ENCODE assay signal across 8 mouse cellular contexts in the genomic region with DNA sequence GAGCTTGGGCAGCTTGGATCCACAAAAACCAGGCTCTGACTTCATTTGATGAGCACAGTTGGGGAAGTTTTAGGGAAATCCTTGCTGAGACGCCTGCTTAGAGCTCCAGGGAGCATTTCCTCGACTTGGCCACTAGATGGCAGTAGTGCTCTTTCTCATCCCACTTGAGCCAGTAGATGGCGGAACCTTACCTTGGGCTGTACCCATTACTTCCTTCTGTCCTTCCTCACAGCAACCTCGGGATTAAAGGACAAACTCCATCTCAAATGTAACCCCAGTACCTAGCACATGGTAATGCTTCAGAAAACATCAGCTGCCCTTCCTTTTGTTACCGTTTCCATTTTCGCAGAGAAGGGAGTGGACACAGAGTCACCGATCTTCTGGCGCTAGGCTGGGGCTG. TPM values are rescaled to one million over a fixed set of nuclear protein-coding genes. Genes with fewer than 3 reads are reported as not detected.
DNase-seq lines count a peak whose midpoint lies in the region; ATAC-seq and TF ChIP-seq lines count a peak whose summit lies in the region.

No protein-coding gene starts in this region.

- no peak overlapping the region for H3K9ac ChIP-seq in intestine, embryonic 16.5 days (ENCODE audit: low read depth, low read length)
- H3K9ac ChIP-seq in midbrain, embryonic 13.5 days (replicated peaks), result no peak overlapping the region
- no peak overlapping the region for H3K9ac ChIP-seq in stomach, embryonic 16.5 days (ENCODE audit: low read length)

- TF ChIP-seq CTCF in cerebellum, adult 2 months (IDR thresholded peaks at IDR 0.05; ENCODE audit: borderline replicate concordance, insufficient read depth, low read depth, low read length), result peak; percentile 95

- no peak for TF ChIP-seq POLR2A in cerebellum, adult 2 months (IDR thresholded peaks at IDR 0.05; ENCODE audit: borderline replicate concordance, insufficient read depth, low read length)

- DNase-seq in urinary bladder, postnatal 25 days (ENCODE audit: low spot score), result peak; percentile 26
- no peak for DNase-seq in urinary bladder, postnatal 4 days (ENCODE audit: low spot score in 2 of 2)
- peak; percentile 38 to 39 for DNase-seq in cerebellum, adult 2 months
- DNase-seq in forelimb bud, embryonic 11.5 days (ENCODE audit: low read depth, low spot score), result peak; percentile 79
- peak; percentile 37 to 42 for DNase-seq in left cerebral cortex, postnatal 36 days (ENCODE audit: low spot score in 2 of 2)

- no peaks in the 10 kb centered on the region for H3K27me3 ChIP-seq in cerebellum, adult 2 months (ENCODE audit: control insufficient read depth, insufficient read depth, low read length)
- no peaks in the 10 kb centered on the region for H3K27me3 ChIP-seq in intestine, embryonic 16.5 days (replicated peaks; ENCODE audit: control insufficient read depth, insufficient read depth, low read length)
- H3K27me3 ChIP-seq in midbrain, embryonic 13.5 days, result peaks cover 5% of the 10 kb centered on the region; the same call in 1 of the 2 replicates
- H3K27me3 ChIP-seq in stomach, embryonic 16.5 days (ENCODE audit: control insufficient read depth, insufficient read depth, low read length), result no peaks in the 10 kb centered on the region

- no peaks in the 10 kb centered on the region for H3K4me1 ChIP-seq in cerebellum, adult 2 months (ENCODE audit: control insufficient read depth, insufficient read depth, low read length)
- no peaks in the 10 kb centered on the region for H3K4me1 ChIP-seq in intestine, embryonic 16.5 days (ENCODE audit: control insufficient read depth, insufficient read depth, low read length)
- no peaks in the 10 kb centered on the region for H3K4me1 ChIP-seq in midbrain, embryonic 13.5 days (replicated peaks)
- H3K4me1 ChIP-seq in stomach, embryonic 16.5 days (ENCODE audit: control insufficient read depth, insufficient read depth, low read length), result no peaks in the 10 kb centered on the region

- no peak overlapping the region for H3K4me2 ChIP-seq in intestine, embryonic 16.5 days (ENCODE audit: low read depth, low read length)
- peak overlapping the region; percentile 15 for H3K4me2 ChIP-seq in midbrain, embryonic 13.5 days (replicated peaks)
- peak overlapping the region; percentile 16; the same call in 1 of the 2 replicates for H3K4me2 ChIP-seq in stomach, embryonic 16.5 days (ENCODE audit: low read depth, low read length)

- intact Hi-C loops in left cerebral cortex, postnatal 36 days (cut with DNase I), result loop anchor here (5.0 kb wide), 3 partner anchors 420 to 775 kb away; no protein-coding TSS in a partner anchor

- no peak overlapping the region for H3K4me3 ChIP-seq in cerebellum, adult 2 months (replicated peaks; ENCODE audit: insufficient read depth, low read depth, low read length)
- no peak overlapping the region for H3K4me3 ChIP-seq in intestine, embryonic 16.5 days (ENCODE audit: low read length)
- H3K4me3 ChIP-seq in midbrain, embryonic 13.5 days (replicated peaks), result no peak overlapping the region
- no peak overlapping the region for H3K4me3 ChIP-seq in stomach, embryonic 16.5 days (replicated peaks; ENCODE audit: low read length)

- WGBS in cerebellum, adult 2 months, result 34% methylated on average over 8 of the region's 8 CpGs
- WGBS in intestine, embryonic 16.5 days, result 37% methylated on average over 8 of the region's 8 CpGs
- WGBS in midbrain, embryonic 13.5 days, result 31% methylated on average over 8 of the region's 8 CpGs
- WGBS in stomach, embryonic 16.5 days, result 35% methylated on average over 8 of the region's 8 CpGs

- no peaks in the 10 kb centered on the region for H3K9me3 ChIP-seq in intestine, embryonic 16.5 days (ENCODE audit: control insufficient read depth, low read length)
- H3K9me3 ChIP-seq in midbrain, embryonic 13.5 days, result no peaks in the 10 kb centered on the region
- no peaks in the 10 kb centered on the region for H3K9me3 ChIP-seq in stomach, embryonic 16.5 days (replicated peaks; ENCODE audit: control insufficient read depth, low read length)

- no peaks in the 10 kb centered on the region for H3K36me3 ChIP-seq in intestine, embryonic 16.5 days (ENCODE audit: control insufficient read depth, insufficient read depth, low read length)
- no peaks in the 10 kb centered on the region for H3K36me3 ChIP-seq in midbrain, embryonic 13.5 days
- no peaks in the 10 kb centered on the region for H3K36me3 ChIP-seq in stomach, embryonic 16.5 days (ENCODE audit: control insufficient read depth, insufficient read depth, low read length)

- peak; percentile 69 for ATAC-seq in intestine, embryonic 16.5 days
- ATAC-seq in midbrain, embryonic 13.5 days, result peak; percentile 71
- no peak for ATAC-seq in stomach, embryonic 16.5 days (ENCODE audit: insufficient read depth, low FRiP score)

- H3K27ac ChIP-seq in cerebellum, adult 2 months (ENCODE audit: insufficient read depth, low read length), result no peak overlapping the region
- no peak overlapping the region for H3K27ac ChIP-seq in intestine, embryonic 16.5 days (ENCODE audit: low read length)
- H3K27ac ChIP-seq in midbrain, embryonic 13.5 days, result no peak overlapping the region
- no peak overlapping the region for H3K27ac ChIP-seq in stomach, embryonic 16.5 days (ENCODE audit: low read length)

RNA-seq across cellular contexts. Expression of gene Pah, which starts 31.1 kb away (rescaled TPM):
- polyA plus RNA-seq in cerebellum, adult 2 months (2012; rRNA removed), result 0.13 and 0.20 TPM in 2 replicates
- 1.2 and 2.2 TPM in 2 replicates for polyA plus RNA-seq in intestine, embryonic 16.5 days (2015; fragmentation: Nextera tagmentation; extraction: Ambion mirVana)
- total RNA-seq in left cerebral cortex, postnatal 36 days (2021), result under 1 TPM; 0.20 to 0.97 TPM
- 0.18 and 0.20 TPM in 2 replicates for polyA plus RNA-seq in midbrain, embryonic 13.5 days (2015; fragmentation: Nextera tagmentation; extraction: Ambion mirVana)
- polyA plus RNA-seq in stomach, embryonic 16.5 days (2015; fragmentation: Nextera tagmentation; extraction: Ambion mirVana), result 2.8 and 4.3 TPM in 2 replicates

RNA-seq across cellular contexts. Expression of gene Ascl1, which starts 59.3 kb away (rescaled TPM):
- polyA plus RNA-seq in cerebellum, adult 2 months (2012; rRNA removed), result 2.4 and 2.6 TPM in 2 replicates
- 3.1 and 4.2 TPM in 2 replicates for polyA plus RNA-seq in intestine, embryonic 16.5 days (2015; fragmentation: Nextera tagmentation; extraction: Ambion mirVana)
- total RNA-seq in left cerebral cortex, postnatal 36 days (2021), result 1 to 10 TPM; 5.8 to 7.2 TPM
- polyA plus RNA-seq in midbrain, embryonic 13.5 days (2015; fragmentation: Nextera tagmentation; extraction: Ambion mirVana), result 33.3 and 53.1 TPM in 2 replicates
- polyA plus RNA-seq in stomach, embryonic 16.5 days (2015; fragmentation: Nextera tagmentation; extraction: Ambion mirVana), result 2.9 and 3.5 TPM in 2 replicates

Comparison
In these comparisons a context has a peak if more than half of its experiments do, and no peak if none do; other contexts are left out.
1. DNase-seq: peak in urinary bladder, postnatal 25 days (single experiment), cerebellum, adult 2 months (2 of 2), forelimb bud, embryonic 11.5 days (single experiment) and left cerebral cortex, postnatal 36 days (2 of 2); none in urinary bladder, postnatal 4 days (0 of 2).